Mouse (Mus musculus) splenic B cell, adult 2 months (primary cell): ENCODE measurements around the gene Abcd2.

Experiments
- DNase-seq: peaks from one replicate; pipeline ENCODE4 v3.0.0-alpha.2; 2011; ENCODE audit warnings: low read depth, low spot score
- H3K27me3 ChIP-seq: 2 replicates; pipeline ENCODE4 v1.6.1; 2012; ENCODE audit warnings: mild to moderate bottlenecking, low read length, moderate library complexity, mixed read lengths; ENCODE audit not compliant: control insufficient read depth, poor library complexity, insufficient read depth, severe bottlenecking
- H3K36me3 ChIP-seq: 2 replicates; pipeline ENCODE4 v1.6.1; 2012; ENCODE audit warnings: mild to moderate bottlenecking, low read length, moderate library complexity, mixed read lengths; ENCODE audit not compliant: control insufficient read depth, poor library complexity, insufficient read depth, severe bottlenecking

Abcd2 gene

GRCm38 (mm10) chr15:91104276-91104675 lies 87.3 kb downstream of the Abcd2 start:
- DNase-seq, result no peak
- no peaks in the 10 kb centered on the region for H3K27me3 ChIP-seq
- H3K36me3 ChIP-seq, result no peaks in the 10 kb centered on the region

- no peak for DNase-seq
- H3K27me3 ChIP-seq, result no peaks in the 10 kb centered on the region
- no peaks in the 10 kb centered on the region for H3K36me3 ChIP-seq
Observed at GRCm38 (mm10) chr15:91103814-91104213, 87.8 kb downstream of the Abcd2 start.

GRCm38 (mm10) chr15:91103305-91103704 lies 88.3 kb downstream of the Abcd2 start:
- Histone ChIP-seq H3K27me3 (no peaks in the 10 kb centered on the region), H3K36me3 (no peaks in the 10 kb centered on the region)
- DNase-seq, result no peak

- DNase-seq, result no peak
- Histone ChIP-seq H3K36me3 (no peaks in the 10 kb centered on the region), H3K27me3 (no peaks in the 10 kb centered on the region)
Observed at GRCm38 (mm10) chr15:91096606-91097005, 95.0 kb downstream of the Abcd2 start.
